Mouse (Mus musculus) gastrocnemius, postnatal 4 days (tissue): ENCODE results near the gene Zfp677. TPM values are rescaled to one million over a fixed set of nuclear protein-coding genes. Genes with fewer than 3 reads are reported as not detected.
"Not testable (repeated sequence)": the region's sequence is repeated elsewhere in the genome, so short reads cannot be mapped to it uniquely, and the experiment has no call there.

Experiments used
- DNase-seq, 2 experiments: peaks; one replicate each; pipeline ENCODE4 v3.0.0; 2021 to 2022; ENCODE audit warnings: low spot score in 2 of 2, mixed read lengths in 2 of 2
- long read RNA-seq, 2 experiments: library from polyadenylated mRNA; stranded (forward); transcript quantifications; one replicate each; pipeline ENCODE4 v2.0.0; 2021
- total RNA-seq, 2 experiments: library from RNA; stranded (reverse); gene quantifications; 2 replicates each; pipeline ENCODE4 v1.2.3; 2021

Gene Zfp677
- 1 to 10 TPM in 1 of 2 experiments, under 1 TPM in 1; 0.88 to 1.1 TPM for total RNA-seq
- long read RNA-seq, experiment 1, partial matches to known transcripts = 1 of 4 reads
- long read RNA-seq, experiment 1, other reads (novel, unspliced or antisense) = 3 of 4 reads
- long read RNA-seq, experiment 2, partial matches to known transcripts = 0 of 1 reads
- long read RNA-seq, experiment 2, other reads (novel, unspliced or antisense) = 0 of 1 reads

DNA sequence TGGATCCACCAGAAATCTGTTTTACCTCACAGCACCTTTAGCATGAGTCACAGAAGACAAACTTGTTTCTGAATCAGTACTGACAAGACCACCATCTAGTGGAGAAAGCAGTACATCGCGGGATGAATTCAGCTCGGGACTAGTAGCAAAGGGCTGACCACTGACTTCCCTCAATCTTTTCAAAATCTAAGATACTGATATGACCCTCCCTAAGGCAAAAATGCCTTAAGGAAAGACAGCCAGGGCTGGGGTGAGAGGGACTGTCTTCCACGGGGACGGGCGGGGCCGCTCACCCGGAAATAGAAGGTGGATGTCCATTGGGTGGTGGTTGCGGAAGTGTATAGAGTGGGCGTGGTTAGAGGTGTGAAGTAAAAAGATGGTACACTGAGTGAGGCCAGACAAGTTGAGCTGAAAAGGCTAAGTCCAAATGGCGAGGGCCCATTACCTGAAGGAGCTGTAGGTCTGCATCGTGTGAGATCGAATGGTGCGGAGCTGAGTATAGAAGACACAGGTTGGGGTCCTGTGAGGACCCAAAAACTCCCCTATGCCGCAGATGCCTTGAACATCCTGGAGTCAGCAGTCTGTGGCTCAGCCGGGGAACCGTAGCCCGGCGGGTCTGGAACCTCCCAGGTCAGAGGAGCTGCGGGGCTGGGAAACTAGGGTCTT is at the start of gene Zfp677:
Zfp677 (plus strand) TSS at position 358 of the 666 bp plus-strand sequence.
- DNase-seq = peak; percentile 31 to 60

- DNase-seq = not testable (repeated sequence)
Measured at GRCm38 (mm10) chr17:21368018-21368417, 15.5 kb upstream of the Zfp677 start.

GRCm38 (mm10) chr17:21369925-21370719 is 13.4 kb upstream of the Zfp677 start:
- DNase-seq = no peak

- DNase-seq = no peak
Measured at GRCm38 (mm10) chr17:21375311-21375710, 8.2 kb upstream of the Zfp677 start.

DNA sequence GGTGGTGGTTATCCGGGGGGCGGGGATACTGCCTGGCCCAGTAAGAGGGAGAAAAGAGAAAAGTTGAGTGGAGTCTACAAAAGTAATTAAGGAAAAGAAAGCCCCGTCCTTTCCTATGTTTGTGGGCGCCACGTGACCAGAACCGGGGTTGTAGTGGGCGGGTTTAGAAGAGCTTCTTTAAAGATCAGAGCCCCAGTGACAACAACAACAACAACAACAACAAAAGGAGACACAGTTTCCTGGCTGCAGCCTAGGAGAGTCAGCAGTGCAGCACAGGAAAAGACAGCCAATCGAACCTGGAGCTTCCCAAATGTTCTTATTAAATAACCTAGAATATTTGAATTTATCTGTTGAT is 486 bp downstream of the Zfp677 start:
- no peak for DNase-seq

DNA sequence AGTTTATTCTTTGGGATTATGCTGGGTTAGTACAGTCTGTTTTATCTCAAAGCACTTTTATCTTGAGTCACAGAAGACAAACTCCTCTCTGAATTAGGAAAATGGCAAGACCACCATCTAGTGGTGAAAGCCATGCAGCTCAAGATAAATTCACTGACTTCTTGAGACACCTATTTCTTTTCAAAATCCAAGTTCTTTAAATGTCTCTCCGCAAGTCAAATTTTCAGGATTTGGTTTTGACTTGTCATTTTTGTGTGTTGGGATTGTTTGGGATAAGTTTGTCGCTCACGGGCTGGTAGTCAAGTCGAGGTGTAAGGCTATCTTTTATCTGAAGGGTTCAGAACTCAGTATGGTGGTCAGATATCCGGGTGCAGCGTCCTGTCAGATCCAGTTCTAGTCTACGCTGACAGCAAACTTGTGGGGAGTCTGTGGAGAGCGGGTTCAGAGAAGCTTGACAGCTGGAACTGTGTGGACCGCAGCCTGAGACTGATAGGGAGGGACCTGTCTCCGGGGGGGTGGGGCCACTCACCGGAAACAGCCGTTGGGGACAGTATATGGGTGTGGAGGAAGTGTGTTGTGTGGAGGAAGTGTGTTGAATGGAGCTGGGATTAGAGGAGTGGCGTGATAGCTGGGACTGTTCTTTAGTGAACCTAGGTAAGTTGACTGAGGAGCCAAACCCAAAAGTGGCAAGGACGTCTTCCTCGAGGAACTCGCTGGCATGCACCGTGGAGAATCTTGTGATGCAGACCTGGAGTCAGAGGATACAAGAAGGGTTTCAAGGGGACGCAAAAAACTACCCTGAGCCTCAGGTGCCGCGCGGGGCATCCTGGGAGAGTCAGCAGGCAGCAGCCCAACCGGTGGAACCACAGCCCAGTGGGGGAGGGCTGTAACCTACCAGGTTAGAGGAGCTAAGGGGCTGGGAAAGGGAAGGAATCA is 39.4 kb downstream of the Zfp677 start, which contains the start of gene Zfp54:
Zfp54 (plus strand) TSS at position 564 of the 936 bp plus-strand sequence.
- DNase-seq = peak; percentile 35 to 65

- DNase-seq = not testable (repeated sequence)
Measured at GRCm38 (mm10) chr17:21438806-21439400, 55.4 kb downstream of the Zfp677 start.

Other genes starting within 250 kb of the Zfp677 start
- not detected for gene Vmn1r234, start 157.7 kb upstream of the Zfp677 start, total RNA-seq
- gene Vmn1r235, start 127.3 kb upstream of the Zfp677 start, total RNA-seq = not detected
- gene Vmn1r236, start 100.8 kb upstream of the Zfp677 start, total RNA-seq = not detected
- not detected for gene Vmn1r237, start 71.9 kb upstream of the Zfp677 start, total RNA-seq
- gene Zfp54, start 39.5 kb downstream of the Zfp677 start, total RNA-seq = 1 to 10 TPM in 1 of 2 experiments, under 1 TPM in 1; 0.91 to 1.1 TPM
- gene Zfp51, start 66.6 kb downstream of the Zfp677 start, total RNA-seq = 1 to 10 TPM; 4.9 to 5.6 TPM
- 1 to 10 TPM; 2.9 to 3.4 TPM for gene Zfp53, start 105.2 kb downstream of the Zfp677 start, total RNA-seq
- gene Zfp52, start 151.8 kb downstream of the Zfp677 start, total RNA-seq = 1 to 10 TPM; 4.6 to 4.9 TPM
- gene Zfp948, start 183.3 kb downstream of the Zfp677 start, total RNA-seq = 10 to 100 TPM; 10.1 to 10.4 TPM